Mouse (Mus musculus): ENCODE measurements around the gene Sema4c. TPM values are rescaled to one million over a fixed set of nuclear protein-coding genes. Genes with fewer than 3 reads are reported as not detected.

The Sema4c gene
- polyA plus RNA-seq, 1 experiment from 2014 or later = 1.1 TPM

DNA sequence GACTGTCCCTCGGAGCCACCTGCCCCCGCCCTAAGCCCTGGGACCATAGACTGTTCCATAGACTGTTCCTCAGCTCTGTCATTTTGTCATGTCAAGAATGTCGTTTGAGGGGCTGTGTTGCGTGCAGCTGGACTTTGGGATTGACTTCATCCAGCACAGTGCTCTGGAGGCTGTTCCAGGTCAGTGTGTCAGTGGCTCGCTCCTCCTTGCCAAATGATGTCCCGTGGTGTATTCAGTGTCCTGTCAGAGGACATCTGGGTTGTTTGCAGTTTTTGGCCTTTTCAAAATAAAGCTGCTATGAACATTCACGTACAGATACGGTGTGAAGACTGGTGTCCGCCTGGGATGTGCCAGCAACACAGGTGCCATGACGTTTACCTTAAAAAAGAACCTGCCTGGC, 31.2 kb downstream of the Sema4c start:
- Histone ChIP-seq H3K27ac (no peak overlapping the region), H3K36me3 (ENCODE audit: inconsistent target) (peaks cover 40% of the 10 kb centered on the region; the same call in 1 of the 2 replicates), H3K4me3 (ENCODE audit: inconsistent target) (no peak overlapping the region), H3K79me2 (ENCODE audit: inconsistent target) (no peaks in the 10 kb centered on the region)
- WGBS (ENCODE audit: missing documents) = 96% methylated on average over 10 of the region's 10 CpGs

DNA sequence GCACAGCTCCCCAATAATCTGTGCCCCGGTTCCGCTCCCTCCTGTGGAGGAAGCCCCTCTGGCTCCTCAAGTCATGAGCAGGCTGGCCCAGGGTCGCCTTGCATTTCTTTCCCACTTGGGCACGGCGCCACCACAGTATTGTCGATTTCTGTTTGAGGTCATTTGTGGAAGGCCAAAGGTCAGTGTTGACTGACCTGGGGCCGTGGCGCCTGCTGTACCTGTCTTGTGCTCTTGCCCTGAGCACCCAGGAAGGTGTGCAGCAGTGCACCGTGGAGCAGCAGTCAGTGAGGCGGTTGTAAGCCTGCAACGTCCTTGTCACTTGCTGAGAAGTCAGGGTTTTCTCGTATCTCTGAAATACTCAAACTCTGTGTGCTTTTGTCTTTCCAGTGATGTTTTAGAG, 32.4 kb downstream of the Sema4c start:
- WGBS (ENCODE audit: missing documents) = 93% methylated on average over 12 of the region's 12 CpGs
- peaks cover 51% of the 10 kb centered on the region for H3K36me3 ChIP-seq (ENCODE audit: inconsistent target)
- no peaks in the 10 kb centered on the region for H3K79me2 ChIP-seq (ENCODE audit: inconsistent target)
- H3K4me3 ChIP-seq (ENCODE audit: inconsistent target) = no peak overlapping the region
- no peak overlapping the region for H3K27ac ChIP-seq

DNA sequence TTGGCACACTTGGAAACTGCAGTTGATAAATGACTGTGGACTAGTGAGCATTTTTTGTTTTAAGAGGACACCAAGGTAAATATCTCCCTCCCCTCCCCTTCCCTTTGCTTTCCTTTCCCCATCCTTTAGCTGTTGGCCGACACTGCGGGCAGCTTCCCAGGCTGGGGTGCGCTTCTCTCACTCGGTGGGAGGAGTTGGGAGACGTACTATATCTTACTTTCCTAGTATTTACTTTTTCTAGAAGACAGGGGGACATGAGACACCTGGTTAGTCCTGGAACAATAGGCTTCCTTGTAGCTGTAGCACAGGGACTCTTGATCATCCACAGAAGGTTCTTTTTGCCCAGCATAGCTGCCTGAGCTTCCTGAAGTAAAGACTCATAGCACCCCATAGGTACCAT, 34.1 kb downstream of the Sema4c start:
- Histone ChIP-seq H3K79me2 (ENCODE audit: inconsistent target) (no peaks in the 10 kb centered on the region), H3K4me3 (ENCODE audit: inconsistent target) (no peak overlapping the region), H3K27ac (no peak overlapping the region), H3K36me3 (ENCODE audit: inconsistent target) (peaks cover 67% of the 10 kb centered on the region)
- WGBS (ENCODE audit: missing documents) = 95% methylated on average over 5 of the region's 5 CpGs

DNA sequence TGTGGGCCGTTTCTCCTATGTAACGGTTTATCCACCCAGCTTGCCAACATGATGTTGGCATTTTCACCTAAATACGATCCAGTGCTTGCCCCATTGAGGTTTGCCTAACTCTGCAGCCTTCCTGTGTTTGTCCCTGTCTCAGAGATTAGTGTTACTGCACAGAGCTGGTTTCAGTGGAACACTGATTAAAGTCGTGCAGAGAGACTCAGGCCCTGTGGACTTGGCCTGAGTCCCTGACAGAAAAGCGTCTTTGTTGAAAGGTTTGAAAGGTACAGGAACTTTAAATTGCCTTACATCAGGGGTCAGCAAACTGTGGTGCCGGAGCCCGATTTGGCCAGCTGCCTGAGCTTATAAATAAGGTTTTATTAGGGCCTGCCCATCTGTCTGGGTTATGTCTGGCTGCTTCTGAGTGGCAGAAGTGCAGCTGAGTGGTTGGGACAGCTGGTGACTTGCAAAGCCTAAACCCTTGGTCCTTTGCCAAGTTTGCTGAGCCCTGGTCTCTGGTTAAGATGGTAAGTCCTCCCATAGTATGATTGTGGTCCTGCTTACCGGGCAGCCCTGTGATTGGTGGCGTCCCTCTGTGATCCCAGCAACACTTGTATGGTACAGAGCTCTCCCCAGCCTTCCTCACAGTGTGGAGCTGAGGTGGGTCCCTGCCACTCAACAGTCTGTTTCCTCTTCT, 34.7 kb downstream of the Sema4c start:
- no peaks in the 10 kb centered on the region for H3K79me2 ChIP-seq (ENCODE audit: inconsistent target)
- peaks cover 67% of the 10 kb centered on the region for H3K36me3 ChIP-seq (ENCODE audit: inconsistent target)
- no peak overlapping the region for H3K27ac ChIP-seq
- WGBS (ENCODE audit: missing documents) = 92% methylated on average over 9 of the region's 9 CpGs
- no peak overlapping the region for H3K4me3 ChIP-seq (ENCODE audit: inconsistent target)

DNA sequence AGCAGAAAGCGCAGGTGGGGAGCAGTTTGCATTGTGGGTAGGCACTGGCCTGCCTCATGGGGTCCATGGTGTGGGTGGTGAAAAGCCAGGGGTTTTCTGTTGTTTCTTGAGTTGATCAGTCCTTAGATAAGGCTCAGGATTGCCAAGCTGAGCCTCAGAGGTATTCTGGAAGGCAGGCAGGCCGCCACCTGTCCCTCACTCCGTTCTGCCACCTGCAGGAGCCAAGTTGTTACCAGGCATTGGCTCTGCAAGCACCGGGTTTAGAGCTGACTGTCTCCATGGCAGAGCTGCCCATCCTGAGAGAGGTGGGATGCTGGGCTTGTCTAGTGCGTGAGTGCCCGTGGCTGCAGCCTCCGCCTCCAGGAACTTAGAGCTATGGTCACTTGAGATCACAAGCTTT, 35.9 kb downstream of the Sema4c start:
- no peaks in the 10 kb centered on the region for H3K79me2 ChIP-seq (ENCODE audit: inconsistent target)
- H3K4me3 ChIP-seq (ENCODE audit: inconsistent target) = no peak overlapping the region
- H3K27ac ChIP-seq = no peak overlapping the region
- WGBS (ENCODE audit: missing documents) = 97% methylated on average over 7 of the region's 7 CpGs
- H3K36me3 ChIP-seq (ENCODE audit: inconsistent target) = peaks cover 67% of the 10 kb centered on the region

DNA sequence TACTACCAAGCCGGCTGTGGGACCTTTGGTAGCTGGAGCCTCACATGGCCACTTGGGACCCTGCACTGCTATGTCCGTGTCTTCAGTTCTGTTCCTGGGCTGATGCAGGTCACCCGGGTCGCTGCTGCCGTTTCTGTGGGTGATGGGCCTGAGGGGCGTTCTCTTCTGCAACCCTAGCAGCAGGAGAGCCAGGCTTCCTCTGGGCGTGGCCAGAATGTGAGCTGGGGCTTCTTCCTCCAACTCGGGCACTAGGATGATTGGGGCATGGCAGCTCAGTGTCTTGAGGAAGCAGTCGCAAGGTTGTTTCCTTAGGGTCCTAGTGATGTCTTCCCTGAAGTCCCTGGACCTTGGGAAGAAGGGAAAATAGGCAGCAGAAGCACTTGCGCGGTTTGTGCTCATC, 38.5 kb downstream of the Sema4c start:
- no peak overlapping the region for H3K4me3 ChIP-seq (ENCODE audit: inconsistent target)
- no peak overlapping the region for H3K27ac ChIP-seq
- H3K79me2 ChIP-seq (ENCODE audit: inconsistent target) = peaks cover 22% of the 10 kb centered on the region; the same call in 1 of the 2 replicates
- WGBS (ENCODE audit: missing documents) = 85% methylated on average over 9 of the region's 11 CpGs
- H3K36me3 ChIP-seq (ENCODE audit: inconsistent target) = peaks cover 53% of the 10 kb centered on the region

DNA sequence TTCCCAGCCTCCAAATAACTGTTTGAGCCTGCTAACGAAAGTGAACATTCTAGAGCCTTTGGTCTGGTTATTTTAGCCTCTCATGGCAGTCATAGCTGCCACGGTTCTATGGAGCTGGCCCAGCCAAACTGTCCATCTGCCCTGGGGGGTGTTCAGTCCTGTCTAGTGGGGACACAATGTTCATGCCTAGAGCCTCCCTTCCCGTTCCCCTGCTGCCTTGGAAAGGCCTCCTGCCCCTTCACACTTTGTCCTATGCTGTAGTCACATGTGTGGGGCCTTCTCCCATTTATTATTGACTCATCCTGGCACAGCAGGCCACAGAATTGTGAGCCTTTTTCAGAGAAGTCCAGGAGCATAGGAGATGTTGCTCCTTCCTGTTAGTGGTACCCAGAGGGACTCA, 39.9 kb downstream of the Sema4c start:
- Histone ChIP-seq H3K4me3 (ENCODE audit: inconsistent target) (no peak overlapping the region), H3K36me3 (ENCODE audit: inconsistent target) (peaks cover 41% of the 10 kb centered on the region), H3K79me2 (ENCODE audit: inconsistent target) (peaks cover 35% of the 10 kb centered on the region; the same call in 1 of the 2 replicates), H3K27ac (no peak overlapping the region)
- 89% methylated on average over 3 of the region's 3 CpGs for WGBS (ENCODE audit: missing documents)

DNA sequence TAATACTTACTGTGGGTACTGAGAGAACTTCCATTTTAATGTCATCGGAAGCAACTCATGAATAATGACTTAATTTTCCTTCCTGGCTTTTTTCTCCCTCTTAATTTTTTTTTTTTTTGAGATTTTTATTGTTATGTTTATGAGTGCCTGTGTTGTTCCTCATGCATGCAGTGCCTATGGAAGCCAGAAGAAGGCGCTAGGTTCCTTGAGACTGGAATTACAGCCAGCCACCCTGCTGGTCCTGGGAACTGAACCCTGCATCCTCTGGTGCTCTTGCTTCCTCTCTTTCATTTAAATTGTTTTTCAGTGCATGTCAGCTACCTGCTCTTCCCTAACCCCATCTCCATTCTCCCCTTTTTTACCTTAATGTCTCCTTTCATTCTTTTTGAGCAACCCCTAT, 44.4 kb downstream of the Sema4c start:
- 89% methylated on average over 2 of the region's 2 CpGs for WGBS (ENCODE audit: missing documents)
- H3K79me2 ChIP-seq (ENCODE audit: inconsistent target) = peaks cover 41% of the 10 kb centered on the region; the same call in 1 of the 2 replicates
- H3K27ac ChIP-seq = no peak overlapping the region
- no peaks in the 10 kb centered on the region for H3K36me3 ChIP-seq (ENCODE audit: inconsistent target)
- no peak overlapping the region for H3K4me3 ChIP-seq (ENCODE audit: inconsistent target)

DNA sequence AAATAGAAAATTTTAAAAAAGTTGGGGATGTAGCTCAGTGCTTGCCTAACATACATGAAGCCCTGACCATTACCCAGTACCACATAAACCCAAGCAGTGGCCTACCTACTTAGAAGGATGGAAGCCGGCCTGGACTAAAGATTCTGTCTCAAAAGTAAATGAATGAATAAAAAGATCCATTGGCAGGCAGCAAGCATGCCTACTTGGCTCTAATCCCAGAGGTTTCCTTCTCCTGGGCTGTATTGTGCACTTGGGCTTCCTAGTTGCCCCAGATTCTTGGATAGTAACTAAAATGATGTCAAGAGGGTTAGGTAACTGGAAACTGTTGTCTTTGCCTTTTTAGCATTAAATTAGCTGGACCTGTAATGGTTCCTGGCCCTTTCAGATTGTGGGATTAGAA, 44.8 kb downstream of the Sema4c start:
- Histone ChIP-seq H3K79me2 (ENCODE audit: inconsistent target) (peaks cover 41% of the 10 kb centered on the region; the same call in 1 of the 2 replicates), H3K4me3 (ENCODE audit: inconsistent target) (peak overlapping the region; percentile 23; the same call in 1 of the 2 replicates), H3K27ac (no peak overlapping the region), H3K36me3 (ENCODE audit: inconsistent target) (no peaks in the 10 kb centered on the region)
- 54% methylated on average over 1 of the region's 1 CpGs for WGBS (ENCODE audit: missing documents)

DNA sequence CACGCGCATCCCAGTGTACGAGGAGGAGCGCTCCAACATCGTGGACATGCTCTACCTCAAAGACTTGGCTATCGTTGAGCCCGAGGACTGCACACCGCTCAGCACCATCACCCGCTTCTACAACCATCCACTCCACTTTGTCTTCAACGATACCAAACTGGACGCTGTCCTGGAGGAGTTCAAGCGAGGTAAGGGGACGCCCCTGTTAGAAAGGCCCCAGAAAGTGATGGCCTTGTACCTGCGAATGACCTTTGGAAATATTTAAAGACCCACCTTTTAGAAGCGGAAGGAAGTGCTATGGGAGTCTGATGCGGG, 45.2 kb downstream of the Sema4c start:
- no peaks in the 10 kb centered on the region for H3K36me3 ChIP-seq (ENCODE audit: inconsistent target)
- no peak overlapping the region for H3K27ac ChIP-seq
- peak overlapping the region; percentile 23 for H3K4me3 ChIP-seq (ENCODE audit: inconsistent target)
- 7% methylated on average over 16 of the region's 16 CpGs for WGBS (ENCODE audit: missing documents)
- H3K79me2 ChIP-seq (ENCODE audit: inconsistent target) = peaks cover 41% of the 10 kb centered on the region; the same call in 1 of the 2 replicates

DNA sequence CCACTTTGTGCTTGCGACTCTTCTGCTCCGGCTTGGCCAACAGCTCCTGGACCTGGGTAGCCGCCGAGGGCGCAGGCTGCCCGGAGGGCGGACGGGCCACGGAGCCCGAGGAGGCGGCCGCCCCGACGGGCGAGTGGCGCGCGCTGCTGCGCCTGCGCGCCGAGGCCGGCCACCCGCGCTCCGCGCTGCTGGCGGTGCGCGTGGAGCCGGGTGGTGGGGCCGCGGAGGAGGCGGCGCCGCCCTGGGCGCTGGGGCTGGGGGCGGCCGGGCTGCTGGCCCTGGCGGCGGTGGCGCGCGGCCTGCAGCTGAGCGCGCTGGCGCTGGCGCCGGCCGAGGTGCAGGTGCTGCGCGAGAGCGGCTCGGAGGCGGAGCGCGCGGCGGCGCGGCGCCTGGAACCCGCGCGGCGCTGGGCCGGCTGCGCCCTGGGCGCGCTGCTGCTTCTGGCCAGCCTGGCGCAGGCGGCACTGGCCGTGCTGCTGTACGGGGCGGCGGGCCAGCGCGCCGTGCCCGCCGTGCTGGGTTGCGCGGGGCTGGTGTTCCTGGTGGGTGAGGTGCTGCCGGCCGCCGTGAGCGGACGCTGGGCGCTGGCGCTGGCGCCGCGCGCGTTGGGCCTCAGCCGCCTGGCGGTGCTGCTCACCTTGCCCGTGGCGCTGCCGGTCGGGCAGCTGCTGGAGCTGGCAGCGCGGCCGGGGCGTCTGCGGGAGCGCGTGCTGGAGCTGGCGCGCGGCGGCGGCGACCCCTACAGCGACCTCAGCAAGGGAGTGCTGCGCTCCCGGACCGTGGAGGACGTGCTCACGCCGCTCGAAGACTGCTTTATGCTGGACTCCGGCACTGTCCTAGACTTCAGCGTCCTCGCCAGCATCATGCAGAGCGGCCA, 45.8 kb downstream of the Sema4c start:
- under 1% methylated on average over 107 of the region's 126 CpGs for WGBS (ENCODE audit: missing documents)
- H3K79me2 ChIP-seq (ENCODE audit: inconsistent target) = peaks cover 41% of the 10 kb centered on the region; the same call in 1 of the 2 replicates

DNA sequence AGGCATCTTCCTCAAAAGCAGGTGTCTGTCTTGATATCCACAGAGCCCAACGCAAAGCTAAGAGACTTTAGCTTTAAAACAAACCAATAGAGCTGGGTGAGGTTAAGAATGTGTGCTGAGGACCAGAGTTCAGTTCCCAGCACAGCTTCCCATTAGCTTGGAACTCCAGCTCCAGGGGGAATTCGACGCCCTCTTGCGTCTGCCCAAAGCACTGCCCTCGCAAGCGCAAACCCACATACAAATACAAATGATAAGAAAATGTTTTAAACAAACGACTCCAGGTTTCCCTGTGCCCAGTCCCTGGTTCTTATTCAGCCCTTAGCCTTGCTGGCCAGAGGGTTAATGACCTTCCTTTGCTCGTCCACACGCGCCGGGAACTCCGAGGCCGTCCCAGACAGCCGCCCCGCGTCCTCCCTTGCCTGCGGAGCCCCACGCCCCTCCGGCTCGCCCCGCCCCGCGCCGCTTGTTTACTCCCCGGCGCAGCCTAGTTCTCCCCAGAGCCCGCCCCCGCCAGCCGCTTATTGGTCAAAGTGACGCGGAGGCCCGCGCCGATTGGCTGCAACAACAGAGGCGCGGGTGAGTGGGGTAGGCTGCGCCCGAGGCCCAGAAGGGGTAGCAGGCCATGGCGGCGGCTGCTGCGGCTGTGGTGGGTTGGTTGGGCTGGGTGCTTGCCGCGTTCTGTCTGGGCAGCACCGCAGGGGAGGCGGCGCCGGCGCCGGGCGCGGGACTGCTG, 46.7 kb downstream of the Sema4c start, which contains the start of gene Cnnm3:
Cnnm3 (plus strand) TSS at position 579 of the 733 bp plus-strand sequence.
- Histone ChIP-seq H3K27ac (no peak within 1 kb of the TSS), H3K4me3 (ENCODE audit: inconsistent target) (peak within 1 kb of the TSS; percentile 23; the same call in 1 of the 2 replicates), H3K36me3 (ENCODE audit: inconsistent target) (peaks cover 2% of the 10 kb centered on the region; the same call in 1 of the 2 replicates), H3K79me2 (ENCODE audit: inconsistent target) (peaks cover 36% of the 10 kb centered on the region; the same call in 1 of the 2 replicates)
- 3% methylated on average over 43 of the region's 51 CpGs for WGBS (ENCODE audit: missing documents)

More for the DNA sequence above, 45.8 kb downstream of the Sema4c start:
- peak overlapping the region; percentile 23 for H3K4me3 ChIP-seq (ENCODE audit: inconsistent target)
- no peaks in the 10 kb centered on the region for H3K36me3 ChIP-seq (ENCODE audit: inconsistent target)
- no peak overlapping the region for H3K27ac ChIP-seq

DNA sequence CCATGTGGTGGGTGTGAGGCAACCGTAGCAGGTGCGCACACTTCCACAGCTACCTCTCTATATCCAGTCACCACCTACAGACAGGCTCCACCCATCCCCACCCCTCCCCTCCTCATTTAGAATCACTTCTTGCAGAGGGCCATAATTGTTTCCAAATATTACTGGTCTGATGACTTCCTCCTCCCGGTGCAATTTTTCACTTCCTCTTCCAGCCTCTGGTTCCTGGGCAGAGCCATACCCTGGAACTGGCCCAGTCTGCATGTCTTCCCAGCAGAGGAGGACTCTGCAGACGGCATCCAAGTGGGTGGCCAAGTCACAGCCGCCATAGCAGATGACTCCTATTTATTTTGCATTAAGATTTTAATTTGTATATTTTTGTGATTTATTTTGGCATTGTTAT, 49.9 kb downstream of the Sema4c start:
- Histone ChIP-seq H3K4me3 (ENCODE audit: inconsistent target) (no peak overlapping the region), H3K79me2 (ENCODE audit: inconsistent target) (peaks cover 5% of the 10 kb centered on the region; the same call in 1 of the 2 replicates), H3K27ac (no peak overlapping the region), H3K36me3 (ENCODE audit: inconsistent target) (peaks cover 5% of the 10 kb centered on the region; the same call in 1 of the 2 replicates)
- 20% methylated on average over 5 of the region's 5 CpGs for WGBS (ENCODE audit: missing documents)

DNA sequence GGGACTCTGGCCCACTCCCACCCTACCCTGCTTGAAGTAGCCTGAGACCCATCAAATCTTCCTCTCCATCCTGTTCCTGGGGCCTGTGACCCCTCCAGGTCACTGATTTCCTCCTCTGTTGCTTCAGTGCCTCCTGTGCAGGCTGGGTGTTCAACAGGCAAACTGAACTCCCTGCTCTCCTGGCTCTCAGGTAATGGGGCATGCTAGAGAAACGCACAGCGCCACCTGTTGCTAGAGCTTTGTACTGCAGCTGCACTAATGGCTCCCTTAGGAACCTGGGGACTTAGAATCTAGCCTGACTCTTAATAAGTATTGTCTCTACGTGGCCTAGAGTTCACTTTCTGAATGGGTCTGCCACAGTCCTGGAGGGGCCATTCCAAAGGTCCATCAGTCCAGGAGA, 56.9 kb downstream of the Sema4c start:
- H3K4me3 ChIP-seq (ENCODE audit: inconsistent target) = no peak overlapping the region
- H3K27ac ChIP-seq = no peak overlapping the region
- WGBS (ENCODE audit: missing documents) = 11% methylated on average over 3 of the region's 3 CpGs
- H3K79me2 ChIP-seq (ENCODE audit: inconsistent target) = no peaks in the 10 kb centered on the region
- peaks cover 24% of the 10 kb centered on the region; the same call in 1 of the 2 replicates for H3K36me3 ChIP-seq (ENCODE audit: inconsistent target)

Data from macrophage (primary cell).